Mouse (Mus musculus): ENCODE measurements at regions not wholly inside any gene's neighbourhood (a gene's known extent, or its start where the extent isn't known, plus 50 kb on each side); places are given as distances from the start of the nearest gene placed in this dataset.

DNA sequence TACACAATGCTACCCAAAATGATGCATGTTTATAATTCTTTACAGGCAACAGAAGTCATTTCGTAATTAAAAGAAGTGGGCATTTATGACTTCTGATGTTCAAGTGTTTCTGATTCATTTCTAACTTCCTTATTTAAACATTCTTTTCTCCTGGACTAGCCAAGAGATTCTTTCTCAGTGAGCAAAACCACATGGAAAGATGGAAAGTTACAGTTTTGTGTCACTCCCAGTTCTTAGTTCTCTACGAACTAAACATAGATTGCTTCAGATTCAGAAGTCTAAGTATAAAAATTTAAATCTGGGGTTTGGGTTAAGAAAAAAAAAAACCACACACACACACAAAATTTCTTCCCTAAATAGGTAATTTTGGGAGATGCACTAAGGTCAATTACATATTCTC, 288.0 kb upstream of the Paip1 start:
- no peak for DNase-seq (ENCODE audit: low spot score in 2 of 2)

- DNase-seq (ENCODE audit: low spot score in 2 of 2): no peak
Observed at GRCm38 (mm10) chr13:119143351-119143750, 285.1 kb upstream of the Paip1 start.

GRCm38 (mm10) chr13:119145713-119146112, 282.7 kb upstream of the Paip1 start:
- DNase-seq (ENCODE audit: low spot score in 2 of 2): no peak

DNA sequence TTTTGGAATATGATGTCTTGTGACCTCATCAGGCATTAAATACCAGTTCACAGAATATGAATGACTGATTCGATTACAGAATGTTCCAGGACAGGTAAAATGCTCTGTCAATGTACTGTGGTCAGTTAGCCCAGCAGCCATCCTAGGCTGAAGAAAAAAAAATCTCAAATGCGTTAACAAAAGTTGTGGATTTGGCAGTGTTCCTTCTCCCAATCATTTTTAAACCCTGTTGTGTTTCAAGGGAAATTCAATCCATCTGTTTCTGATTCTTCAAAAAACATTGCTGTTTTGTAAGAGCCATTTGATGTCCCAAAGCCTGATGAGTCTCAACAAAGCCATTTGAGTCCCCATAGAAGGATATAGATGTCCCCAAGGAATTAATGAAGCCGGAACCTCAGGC, 280.7 kb upstream of the Paip1 start:
- no peak for DNase-seq (ENCODE audit: low spot score in 2 of 2)

DNA sequence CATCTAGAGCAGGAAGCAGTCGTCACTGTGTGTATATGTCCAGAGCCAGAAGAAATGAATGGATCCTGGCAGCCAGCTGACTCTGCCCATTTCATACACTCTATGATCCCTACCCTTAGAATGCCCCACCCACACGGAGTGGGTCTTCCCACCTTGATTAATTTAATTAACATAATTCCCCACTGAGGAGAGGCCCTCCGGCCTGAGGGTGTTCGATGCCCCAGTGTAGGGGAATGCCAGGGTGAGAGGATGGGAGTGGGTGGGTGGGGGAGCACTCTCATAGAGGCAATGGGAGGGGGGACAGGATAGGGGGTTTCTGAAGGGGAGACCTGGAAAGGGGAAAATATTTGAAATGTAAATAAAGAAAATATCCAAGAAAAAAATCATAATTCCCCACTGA, 279.3 kb upstream of the Paip1 start:
- DNase-seq (ENCODE audit: low spot score in 2 of 2): no peak

DNA sequence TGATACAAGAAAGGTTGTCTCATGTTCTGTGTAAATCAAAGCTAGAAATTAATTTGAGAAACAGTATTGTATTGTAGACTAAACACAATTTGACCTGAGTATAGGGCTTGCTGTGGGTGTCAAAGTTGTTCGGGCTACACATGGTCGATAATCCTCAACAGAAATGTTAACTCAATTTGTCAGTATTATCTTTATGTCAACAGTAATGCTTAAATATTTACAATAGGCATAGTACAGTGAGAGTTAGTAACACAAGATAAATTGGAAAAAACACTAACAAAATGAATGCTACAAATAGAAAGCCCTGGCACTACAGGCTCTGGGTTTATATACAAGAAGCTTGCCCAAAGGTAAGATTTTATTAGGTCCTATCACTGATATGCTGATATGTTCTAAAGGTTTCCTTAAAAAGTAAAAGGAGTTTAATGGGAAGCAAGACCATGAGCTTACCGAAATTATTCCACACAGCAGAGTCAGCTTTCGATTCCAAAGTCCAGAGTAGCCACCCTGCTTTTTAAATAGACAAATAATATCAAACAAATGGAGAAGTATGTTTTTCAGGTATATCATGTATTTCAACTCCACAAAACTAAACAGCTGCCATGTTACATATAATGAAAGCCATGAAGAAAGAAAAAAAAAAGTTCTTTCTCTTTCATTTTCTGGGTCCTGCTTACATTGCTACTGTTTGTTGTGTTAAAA, 277.4 kb upstream of the Paip1 start:
- DNase-seq (ENCODE audit: low spot score in 2 of 2): no peak

DNA sequence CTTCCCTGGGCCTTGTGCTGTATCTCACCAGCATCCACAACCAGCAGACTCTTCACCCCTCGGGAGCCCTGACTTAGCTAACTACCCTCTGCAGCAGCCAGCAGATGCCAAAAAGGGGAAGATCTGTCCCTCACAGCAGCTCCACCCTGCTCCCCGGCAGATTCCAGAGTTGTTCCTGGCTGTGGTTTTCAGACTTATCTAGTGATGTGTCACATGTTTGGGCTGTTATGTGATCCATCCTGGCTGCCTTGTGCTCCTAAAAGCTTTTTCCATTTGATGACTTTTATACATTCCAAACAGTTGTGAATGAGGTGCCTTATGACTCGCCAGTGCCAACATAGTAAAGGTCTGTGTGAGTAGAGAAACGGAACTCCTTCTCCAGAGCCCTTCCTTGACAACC, 250.6 kb upstream of the Paip1 start:
- DNase-seq (ENCODE audit: low spot score in 2 of 2): no peak

- no peak for DNase-seq (ENCODE audit: low spot score in 2 of 2)
Observed at GRCm38 (mm10) chr13:119178212-119178611, 250.2 kb upstream of the Paip1 start.

- DNase-seq (ENCODE audit: low spot score in 2 of 2): no peak
Observed at GRCm38 (mm10) chr13:119179157-119179920, 249.1 kb upstream of the Paip1 start.

GRCm38 (mm10) chr13:119184322-119184877, 244.0 kb upstream of the Paip1 start:
- no peak for DNase-seq (ENCODE audit: low spot score in 2 of 2)

- DNase-seq (ENCODE audit: low spot score in 2 of 2): no peak
Observed at GRCm38 (mm10) chr13:119185567-119186143, 242.7 kb upstream of the Paip1 start.

DNA sequence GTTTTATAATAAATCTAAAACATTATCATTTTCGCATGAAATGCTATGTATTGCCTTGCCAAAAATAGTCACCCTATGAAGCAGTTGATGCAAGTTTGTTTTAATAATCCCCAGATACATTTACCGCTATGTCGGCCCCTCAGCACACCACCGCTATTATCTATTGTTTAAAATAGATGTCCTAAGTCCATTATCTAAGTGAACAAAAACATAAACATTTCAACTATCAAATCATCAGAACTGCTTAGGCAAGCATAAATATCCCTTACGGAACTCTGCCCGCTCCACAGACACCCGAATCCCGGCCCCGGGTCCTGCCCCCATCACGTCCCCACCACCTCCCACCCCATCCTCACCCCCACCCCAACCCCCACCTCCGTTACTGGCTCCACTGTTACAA, 196.8 kb upstream of the Paip1 start:
- DNase-seq (ENCODE audit: low spot score in 2 of 2): no peak

GRCm38 (mm10) chr13:119232100-119233029, 196.0 kb upstream of the Paip1 start:
- DNase-seq (ENCODE audit: low spot score in 2 of 2): no peak

DNA sequence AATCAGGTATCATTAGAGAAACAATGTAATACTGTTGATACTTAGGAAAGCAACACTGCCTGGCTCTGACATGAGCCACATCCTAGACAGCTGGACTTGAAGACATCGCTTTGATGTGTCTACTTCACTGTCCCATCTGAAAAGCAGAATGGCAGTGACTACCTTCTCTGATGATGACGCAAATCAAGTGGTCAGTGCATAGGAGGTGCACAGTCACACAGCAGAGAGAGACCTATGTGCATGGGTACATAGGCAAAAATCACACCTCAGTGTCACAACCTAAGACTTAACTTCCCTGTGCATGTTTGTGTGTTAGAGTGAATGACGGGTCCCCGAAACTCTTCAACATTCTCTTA, 195.4 kb upstream of the Paip1 start:
- no peak for DNase-seq (ENCODE audit: low spot score in 2 of 2)

- DNase-seq (ENCODE audit: low spot score in 2 of 2): no peak
Observed at GRCm38 (mm10) chr13:119233869-119234268, 194.5 kb upstream of the Paip1 start.

- DNase-seq (ENCODE audit: low spot score in 2 of 2): no peak
Observed at GRCm38 (mm10) chr13:119242358-119242757, 186.0 kb upstream of the Paip1 start.

- no peak for DNase-seq (ENCODE audit: low spot score in 2 of 2)
Observed at GRCm38 (mm10) chr13:119247101-119247500, 181.3 kb upstream of the Paip1 start.

GRCm38 (mm10) chr13:119252006-119252405, 176.4 kb upstream of the Paip1 start:
- DNase-seq (ENCODE audit: low spot score in 2 of 2): no peak

GRCm38 (mm10) chr13:119256350-119256749, 172.1 kb upstream of the Paip1 start:
- DNase-seq (ENCODE audit: low spot score in 2 of 2): no peak

- DNase-seq (ENCODE audit: low spot score in 2 of 2): no peak
Observed at GRCm38 (mm10) chr13:119258515-119258914, 169.9 kb upstream of the Paip1 start.

- DNase-seq (ENCODE audit: low spot score in 2 of 2): no peak
Observed at GRCm38 (mm10) chr13:119263561-119263960, 164.8 kb upstream of the Paip1 start.
